Mouse (Mus musculus) MEL-GATA-1-ER (cell line): ENCODE measurements at regions not wholly inside any gene's neighbourhood (a gene's known extent, or its start where the extent isn't known, plus 50 kb on each side); places are given as distances from the start of the nearest gene placed in this dataset.

ENCODE experiments used
- DNase-seq: peaks from one replicate; pipeline ENCODE4 v3.0.0-alpha.2; 2012; ENCODE audit warnings: low read depth; ENCODE audit errors: extremely low read depth

GRCm38 (mm10) chr9:61711296-61711695 is 203.0 kb downstream of the Rplp1 start:
- DNase-seq = no peak

- DNase-seq = no peak
Observed at GRCm38 (mm10) chr9:61707875-61708274, 206.5 kb downstream of the Rplp1 start.

- DNase-seq = no peak
Observed at GRCm38 (mm10) chr9:61707296-61707695, 207.0 kb downstream of the Rplp1 start.

GRCm38 (mm10) chr9:61706263-61706755 is 208.0 kb downstream of the Rplp1 start:
- no peak for DNase-seq

DNA sequence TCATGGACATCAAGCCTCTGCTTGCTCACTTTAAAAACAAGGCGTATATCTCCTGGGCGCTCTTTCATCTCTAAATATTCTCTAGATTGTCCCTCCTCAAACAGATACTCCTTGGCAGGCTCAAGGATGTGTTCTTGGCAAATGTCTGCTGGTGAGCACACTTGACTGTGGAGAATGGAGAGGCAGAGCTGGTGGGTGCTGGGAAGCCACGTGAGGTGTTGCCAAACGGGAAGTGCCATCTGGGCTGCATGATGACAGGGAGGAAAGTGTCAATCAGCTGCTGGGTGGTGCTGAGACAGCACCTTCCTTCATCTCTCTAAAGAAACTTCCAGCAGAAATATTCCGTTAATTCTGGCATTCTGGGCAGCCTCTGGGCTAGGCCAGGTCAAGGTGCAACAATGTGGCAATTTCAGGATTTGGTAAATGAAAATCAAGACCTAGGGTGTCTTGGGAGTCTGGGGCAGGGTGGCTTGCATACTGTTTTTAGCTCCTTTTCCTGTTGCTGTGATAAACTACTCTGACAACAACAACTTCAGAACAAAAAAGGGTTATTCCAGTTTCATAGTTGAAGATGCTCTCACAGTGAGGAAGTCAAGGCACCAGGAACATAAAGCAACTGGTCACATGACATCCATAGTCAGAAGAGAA is 208.6 kb downstream of the Rplp1 start:
- DNase-seq = no peak

GRCm38 (mm10) chr9:61703301-61703700 is 211.0 kb downstream of the Rplp1 start:
- DNase-seq = no peak

GRCm38 (mm10) chr9:61702280-61702966 is 211.9 kb downstream of the Rplp1 start:
- DNase-seq = peak; percentile 58

DNA sequence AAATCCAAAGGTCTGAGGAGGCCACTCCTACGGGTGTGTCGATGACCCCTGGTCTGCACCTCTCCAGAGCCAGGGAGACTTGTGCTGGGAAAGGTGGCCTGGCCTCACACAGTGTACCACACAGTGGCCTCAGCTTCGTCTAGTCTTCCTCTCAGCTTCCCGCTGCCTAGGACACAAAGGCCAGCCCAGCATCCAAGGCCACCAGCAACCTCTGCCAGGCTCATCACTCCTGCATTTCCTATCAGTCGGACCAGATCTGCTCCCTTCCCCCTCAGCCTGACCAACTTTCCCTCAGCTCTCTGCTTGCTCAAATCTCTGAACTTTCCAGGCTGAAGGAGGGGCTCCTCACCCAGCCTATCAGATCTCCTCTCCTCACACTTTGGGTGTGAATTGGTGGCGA is 213.8 kb downstream of the Rplp1 start:
- DNase-seq = no peak

DNA sequence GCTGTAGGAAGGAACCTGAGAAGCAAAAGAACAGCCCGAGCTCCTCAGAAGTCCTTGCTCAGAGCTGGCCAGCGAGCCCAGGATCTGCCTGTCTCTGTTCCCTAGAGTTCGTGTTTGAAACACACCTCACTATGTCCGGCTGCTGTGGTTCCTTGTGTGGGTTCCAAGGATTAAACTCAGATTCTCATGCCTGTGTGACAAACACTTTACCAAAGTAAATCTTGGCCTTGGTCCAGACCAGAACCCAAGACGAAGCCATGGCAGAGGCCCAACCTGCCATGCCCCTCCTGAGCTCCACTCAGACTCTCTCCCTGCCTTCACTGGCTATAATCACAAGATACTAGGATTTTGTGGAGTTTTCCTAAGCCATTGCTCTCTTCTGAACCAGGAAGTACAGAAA is 214.7 kb downstream of the Rplp1 start:
- DNase-seq = no peak

DNA sequence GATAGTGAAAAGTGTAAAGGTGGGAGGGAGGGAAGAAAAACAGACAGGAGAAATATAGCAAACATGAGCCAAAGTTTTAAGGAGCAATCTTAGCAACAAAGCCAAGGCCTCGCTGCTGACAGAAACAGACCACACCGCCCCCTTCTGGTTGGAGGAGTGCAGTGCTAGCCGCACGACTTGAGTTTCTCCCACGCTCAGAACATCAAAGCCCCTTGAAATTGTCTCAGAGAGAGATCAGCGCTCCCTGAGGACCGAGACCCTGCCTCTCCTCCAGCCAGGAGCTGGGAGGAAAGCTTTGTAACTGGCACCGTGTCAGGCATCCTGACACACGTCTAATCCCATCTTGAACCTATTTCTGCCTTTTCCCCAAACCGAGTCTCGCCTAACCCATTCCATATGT is 216.4 kb downstream of the Rplp1 start:
- no peak for DNase-seq

- no peak for DNase-seq
Observed at GRCm38 (mm10) chr9:61696831-61697230, 217.5 kb downstream of the Rplp1 start.

GRCm38 (mm10) chr9:61695821-61696220 is 218.5 kb downstream of the Rplp1 start:
- no peak for DNase-seq

DNA sequence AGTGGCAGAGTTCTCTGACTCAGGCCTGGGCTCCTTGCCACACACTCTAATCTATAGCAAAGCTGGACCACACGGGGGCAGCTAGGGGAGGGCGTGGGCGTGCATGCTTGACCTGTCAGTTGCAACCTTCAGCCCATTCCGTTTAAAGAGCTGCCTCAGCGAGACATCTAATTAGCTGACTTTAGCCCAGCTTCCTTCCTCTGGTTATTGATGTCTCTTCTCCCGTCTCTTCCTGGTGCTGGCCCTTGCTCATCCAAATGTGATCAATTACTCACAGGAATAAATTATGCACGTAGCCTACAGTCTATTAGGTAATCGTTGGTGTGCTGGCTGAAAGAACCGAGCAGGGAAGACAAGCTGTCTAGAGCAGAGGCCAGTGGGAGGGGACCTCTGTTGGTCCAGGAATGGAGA is 219.0 kb downstream of the Rplp1 start:
- no peak for DNase-seq

DNA sequence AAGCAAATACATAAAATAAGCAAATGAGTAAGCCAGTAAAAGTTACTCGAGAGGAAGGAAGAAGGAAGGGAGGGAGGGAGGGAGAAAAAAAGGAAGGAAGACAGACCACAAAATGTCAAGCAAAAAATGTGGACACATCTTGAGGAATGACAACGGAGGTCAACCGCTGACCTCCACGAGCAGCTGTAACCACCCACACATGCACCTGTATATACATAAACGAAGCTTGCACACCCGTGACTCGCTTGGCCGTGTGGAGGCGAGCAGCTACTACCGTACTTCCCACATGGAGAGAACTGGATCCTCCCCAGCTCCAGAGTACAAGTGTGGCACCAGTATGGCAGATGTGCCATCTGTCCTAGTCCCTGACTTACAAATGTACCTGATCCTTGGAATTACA is 220.1 kb downstream of the Rplp1 start:
- DNase-seq = no peak

DNA sequence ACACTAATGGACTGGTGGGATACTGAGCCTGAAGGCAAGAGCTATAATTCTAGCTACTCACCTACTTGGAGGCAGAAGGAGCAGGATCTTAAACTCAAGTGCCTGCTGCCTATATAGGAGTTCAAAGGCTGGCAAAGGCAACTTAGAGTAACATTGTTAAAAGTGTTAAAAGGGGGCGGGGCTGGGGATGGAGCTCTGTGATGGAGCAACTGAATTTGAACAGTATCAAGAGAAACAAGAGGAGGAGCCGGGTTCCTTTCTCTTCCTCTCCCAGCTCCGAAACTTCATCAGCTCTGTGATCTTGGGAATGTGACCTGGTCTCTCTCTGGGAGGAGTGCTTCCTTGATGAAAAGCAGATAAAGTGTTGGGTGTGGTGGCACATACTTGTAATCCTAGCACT is 223.6 kb downstream of the Rplp1 start:
- DNase-seq = no peak

- DNase-seq = no peak
Observed at GRCm38 (mm10) chr9:61689939-61690338, 224.4 kb downstream of the Rplp1 start.

DNA sequence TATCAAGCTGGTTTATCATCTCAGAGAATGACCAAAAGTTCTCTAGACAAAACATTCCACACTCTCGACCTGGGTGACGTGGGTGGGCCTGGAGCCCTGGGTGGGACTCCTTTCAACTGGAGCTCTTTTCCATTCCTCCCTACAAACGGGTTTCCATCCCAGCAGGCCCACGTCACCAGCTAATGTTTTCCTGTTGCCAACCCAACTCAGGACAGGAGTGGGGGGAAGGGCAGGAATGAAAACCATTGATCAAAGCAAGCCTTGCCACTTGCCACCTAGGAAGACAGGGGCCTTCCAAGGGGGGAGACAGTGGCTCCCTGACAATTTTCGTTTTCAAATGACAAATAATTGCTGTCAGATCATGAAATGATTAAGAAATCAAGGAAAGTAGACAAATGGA is 224.8 kb downstream of the Rplp1 start:
- no peak for DNase-seq

DNA sequence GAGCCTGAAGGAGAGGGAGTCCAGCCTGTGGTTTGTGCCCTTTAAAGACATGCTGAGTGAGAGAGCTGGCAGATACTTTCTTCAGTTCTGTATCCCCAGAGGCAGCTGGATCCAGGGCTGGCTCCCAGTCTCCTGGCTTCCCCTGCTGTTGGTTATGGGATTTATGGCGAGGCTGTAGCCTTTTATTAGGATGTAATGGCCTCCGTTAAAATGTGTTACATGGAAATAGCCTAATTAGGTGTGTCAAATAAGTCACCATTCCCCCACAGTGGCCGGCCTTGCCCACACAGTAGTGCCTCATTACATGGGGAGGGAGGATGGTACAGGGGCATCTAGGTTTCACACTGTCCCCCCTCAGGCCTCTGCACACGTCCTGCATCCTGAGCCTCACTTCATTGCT is 230.8 kb downstream of the Rplp1 start:
- no peak for DNase-seq

DNA sequence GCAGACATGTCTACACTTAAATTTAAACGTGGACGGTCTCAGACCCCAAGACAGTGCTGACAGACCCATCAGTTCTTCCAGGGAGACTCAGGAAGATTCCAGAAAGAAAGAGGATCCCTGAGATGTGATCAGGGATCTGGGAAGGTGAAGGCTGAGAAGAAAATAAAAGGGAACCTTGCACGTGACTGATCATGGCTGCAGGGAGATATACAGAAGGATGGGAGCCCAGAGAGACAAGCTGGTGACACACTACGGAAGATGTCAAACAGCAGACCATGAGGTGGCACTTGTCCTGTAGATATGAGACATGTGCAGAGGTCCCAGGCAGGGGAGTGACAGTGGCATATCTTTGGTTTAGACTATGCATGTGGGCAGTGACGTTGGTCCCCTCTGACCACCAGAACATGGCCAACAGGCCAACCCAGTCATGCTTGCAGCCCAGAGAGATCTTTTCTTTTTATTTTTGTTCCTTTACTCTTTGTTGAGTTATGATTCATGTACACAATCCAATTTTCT is 231.5 kb downstream of the Rplp1 start:
- DNase-seq = no peak

DNA sequence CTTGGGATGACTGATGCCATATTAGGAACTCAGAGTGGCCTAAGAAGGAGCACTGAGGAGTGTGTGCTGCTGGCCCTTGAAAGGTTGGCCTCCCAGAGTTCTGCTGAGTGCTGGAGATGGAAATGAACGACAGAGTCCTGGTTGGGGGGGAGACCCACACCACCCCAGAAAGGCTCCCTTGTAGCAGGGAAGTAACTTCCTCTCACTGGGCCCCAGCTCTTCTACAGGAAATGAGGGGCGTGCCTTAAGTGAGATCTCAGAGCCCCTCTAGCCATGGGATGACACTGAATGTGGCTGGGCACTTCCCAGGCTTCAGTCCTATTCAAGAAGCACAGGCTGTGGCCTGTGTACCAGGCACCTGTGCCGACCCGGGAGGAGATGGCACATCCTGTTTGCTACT is 232.0 kb downstream of the Rplp1 start:
- peak; percentile 52 for DNase-seq

DNA sequence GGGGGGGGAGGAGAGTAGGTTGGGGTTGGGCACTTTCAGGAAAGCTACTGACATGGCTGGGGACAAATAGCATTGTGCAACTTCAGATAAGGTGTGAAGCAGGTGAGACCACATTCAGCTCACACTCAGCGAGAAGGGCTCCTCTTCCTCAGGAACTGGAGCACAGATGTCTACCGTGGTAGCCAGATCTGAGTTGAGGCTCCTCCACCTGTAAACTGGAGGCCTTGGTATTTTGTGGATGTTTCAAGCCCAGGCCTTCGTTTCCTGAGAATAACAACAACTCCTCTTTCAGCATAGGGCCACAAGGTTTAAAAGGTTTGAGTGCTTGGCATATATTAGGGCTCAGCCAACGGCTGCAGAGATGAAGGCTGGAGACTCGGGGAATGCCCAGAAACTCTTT is 232.9 kb downstream of the Rplp1 start:
- DNase-seq = no peak

DNA sequence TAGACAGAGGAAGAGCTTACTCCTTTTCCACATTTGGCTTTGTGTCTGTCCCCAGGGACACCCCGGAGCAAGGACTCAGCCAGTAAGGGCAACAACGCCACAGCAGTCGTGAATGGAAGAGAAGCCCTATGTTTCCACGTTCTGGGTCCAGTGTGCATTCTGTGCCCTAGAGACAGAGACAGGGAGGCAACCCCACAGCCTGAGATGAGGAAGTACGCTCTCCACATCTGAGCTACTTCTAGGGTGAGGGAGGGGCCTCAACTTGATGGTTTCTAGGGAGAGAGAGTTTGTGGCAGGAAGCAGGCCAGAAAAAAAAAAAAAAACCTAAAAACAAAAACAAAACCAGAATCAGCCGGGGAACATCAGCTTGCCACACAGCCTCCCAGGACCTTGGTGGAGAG is 233.4 kb downstream of the Rplp1 start:
- DNase-seq = peak; percentile 84

DNA sequence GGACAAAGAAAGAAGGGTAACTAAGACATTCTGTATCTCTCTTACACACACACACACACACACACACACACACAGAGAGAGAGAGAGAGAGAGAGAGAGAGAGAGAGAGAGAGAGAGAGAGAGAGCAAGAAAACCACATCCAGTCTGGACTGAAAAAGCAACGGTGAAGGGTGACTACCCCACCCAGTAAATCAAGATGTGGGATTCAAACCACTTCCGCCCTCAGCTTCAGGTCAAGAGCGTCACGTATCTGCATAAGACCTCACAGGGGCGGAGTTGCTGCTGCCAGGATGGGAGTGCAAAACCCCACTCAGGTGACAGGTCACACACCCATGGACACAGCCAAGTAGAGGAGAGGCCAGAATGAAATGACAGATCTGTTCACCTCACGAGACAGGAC is 234.7 kb downstream of the Rplp1 start:
- peak; percentile 38 for DNase-seq
